Mouse (Mus musculus): Measurements from ENCODE around the gene Sirpb1c.
"Not testable (repeated sequence)": the region's sequence is repeated elsewhere in the genome, so short reads cannot be mapped to it uniquely, and the experiment has no call there.

Gene Sirpb1c

GRCm38 (mm10) chr3:15848280-15848679 lies at the start of gene Sirpb1c:
TSS of gene Sirpb1c (minus strand) at chr3:15848528.
- DNase-seq (ENCODE audit: low spot score), result not testable (repeated sequence)

- DNase-seq (ENCODE audit: low spot score), result no peak
These were observed 38.1 kb upstream of the Sirpb1c start for GRCm38 (mm10) chr3:15886380-15886779.

- not testable (repeated sequence) for DNase-seq (ENCODE audit: low spot score)
These were observed 7.4 kb upstream of the Sirpb1c start for GRCm38 (mm10) chr3:15855773-15856172.

- no peak for DNase-seq (ENCODE audit: low spot score)
These were observed 1.6 kb upstream of the Sirpb1c start for GRCm38 (mm10) chr3:15849922-15850321.

- no peak for DNase-seq (ENCODE audit: low spot score)
These were observed 838 bp downstream of the Sirpb1c start for GRCm38 (mm10) chr3:15847332-15848047.

GRCm38 (mm10) chr3:15773642-15774041 lies 74.7 kb downstream of the Sirpb1c start:
- DNase-seq (ENCODE audit: low spot score), result not testable (repeated sequence)
